Mouse (Mus musculus): ENCODE results near the gene Arhgef1.
A peak's percentile ranks its signal among the peaks of the same experiment; 100 is the strongest.

The Arhgef1 gene

GRCm38 (mm10) chr7:24944257-24944950, 41.7 kb downstream of the Arhgef1 start, which contains the start of gene Gm4881:
Gene Gm4881, minus strand, starts transcription at chr7:24944494.
- DNase-seq (ENCODE audit: low read depth, low spot score): no peak

DNA sequence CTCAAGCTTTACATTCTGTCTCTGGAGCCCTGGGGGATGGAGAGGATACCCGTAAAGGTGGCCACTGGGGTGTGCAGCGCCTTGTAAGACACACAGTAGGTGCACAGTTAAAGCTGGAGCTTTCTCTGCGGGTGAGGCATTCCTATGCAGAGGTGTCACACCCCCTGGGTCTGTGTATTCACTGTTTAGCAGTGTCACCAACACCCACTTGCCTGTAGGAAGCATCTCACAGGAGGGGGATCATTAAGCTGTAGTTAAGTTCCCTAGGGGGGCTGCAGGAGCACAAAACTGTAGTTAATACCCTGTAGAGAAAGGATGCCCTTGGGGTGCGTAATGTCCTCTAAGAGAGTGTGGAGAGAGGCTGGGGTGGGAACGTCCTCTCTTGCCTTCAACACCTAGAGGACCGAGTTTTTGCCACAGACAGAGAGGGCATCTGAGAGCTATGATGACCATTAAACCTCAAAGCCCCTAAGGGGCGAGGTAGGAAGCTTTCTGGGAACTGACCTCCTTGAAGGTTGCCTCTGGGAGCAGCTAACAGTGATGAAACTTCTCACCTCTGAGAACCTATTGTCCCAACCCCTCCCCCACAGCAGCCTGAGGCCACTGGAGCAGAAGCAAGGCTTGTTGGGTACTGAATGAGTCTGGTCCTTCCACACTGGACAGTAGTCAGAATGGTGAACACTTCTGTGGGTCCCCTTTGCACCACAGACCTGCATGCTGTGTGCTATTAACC, 44.8 kb downstream of the Arhgef1 start:
- no peak for DNase-seq (ENCODE audit: low read depth, low spot score)

GRCm38 (mm10) chr7:24948774-24949173, 46.1 kb downstream of the Arhgef1 start:
- no peak for DNase-seq (ENCODE audit: low read depth, low spot score)

DNA sequence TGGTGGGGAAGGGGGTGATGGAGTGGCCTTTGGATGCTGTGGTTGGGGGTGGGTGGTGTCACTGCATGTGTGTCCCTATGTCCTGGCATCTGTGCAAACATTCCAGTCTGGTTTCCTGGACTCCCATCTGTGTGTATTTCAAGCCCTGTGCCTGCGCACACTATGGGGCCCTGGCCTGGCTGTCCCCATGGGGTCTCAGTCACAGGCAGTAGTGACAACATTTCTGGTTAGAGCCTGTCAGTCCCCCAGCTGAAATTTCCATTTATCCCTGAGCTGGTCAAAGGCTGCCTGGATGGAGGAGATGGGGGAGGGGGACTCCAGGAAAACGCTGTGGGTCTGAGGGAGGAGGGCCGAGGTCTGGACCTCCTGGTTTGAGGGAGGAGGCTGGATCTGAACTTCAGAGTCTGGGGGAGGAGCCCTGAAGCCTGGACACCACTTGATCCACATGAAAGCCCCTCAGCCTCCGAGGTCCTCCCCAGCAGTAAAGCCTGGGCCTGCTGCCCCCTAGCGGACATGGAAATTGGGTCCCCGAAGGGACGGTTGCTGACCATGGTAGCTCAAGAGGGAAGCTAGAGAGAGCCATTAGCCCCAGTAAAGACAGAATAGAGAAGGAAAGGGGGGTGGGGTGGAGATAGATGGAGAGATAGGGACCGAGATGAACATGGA, 47.4 kb downstream of the Arhgef1 start:
- peak; percentile 60 for DNase-seq (ENCODE audit: low read depth, low spot score)

DNA sequence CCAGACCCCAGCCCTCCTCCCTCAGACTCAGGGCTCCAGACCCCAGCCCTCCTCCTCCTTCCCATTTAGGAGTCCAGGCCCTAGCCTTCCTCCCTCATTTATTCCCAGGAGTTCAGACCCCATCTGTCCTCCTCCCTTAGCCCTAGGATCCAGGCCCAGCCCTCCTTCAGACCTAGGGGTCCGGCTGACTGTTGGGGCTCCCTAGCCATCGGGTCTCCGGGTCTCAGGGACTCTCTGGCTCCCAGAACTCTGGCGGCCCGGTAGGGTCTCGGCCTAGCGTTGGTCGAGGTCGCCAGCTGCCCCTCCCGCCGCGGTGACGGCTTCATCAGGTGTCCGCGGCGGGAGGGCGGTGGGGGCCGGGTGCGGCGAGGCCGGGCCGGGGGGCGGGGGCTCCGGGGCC, 51.3 kb downstream of the Arhgef1 start:
- DNase-seq (ENCODE audit: low read depth, low spot score): no peak

DNA sequence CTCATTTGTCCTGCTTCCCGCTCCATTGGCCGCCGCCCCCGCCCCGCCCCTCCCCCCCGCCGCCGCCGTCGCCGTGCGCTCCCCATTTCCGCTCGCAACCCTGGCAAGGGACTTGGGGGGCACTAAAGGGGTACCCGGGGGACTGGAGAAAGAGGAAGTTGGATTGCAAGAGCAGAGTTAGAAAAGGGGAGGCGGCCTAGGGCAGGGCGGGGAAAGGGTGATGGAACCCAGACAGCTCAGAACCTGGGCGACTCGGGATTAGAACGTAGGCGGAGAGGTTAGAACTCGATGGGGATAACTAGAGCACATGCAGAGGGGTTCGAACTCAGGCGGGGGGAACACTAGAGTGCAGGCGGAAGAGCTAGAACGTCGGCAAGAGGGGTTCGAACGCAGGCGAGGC, 51.7 kb downstream of the Arhgef1 start:
- DNase-seq (ENCODE audit: low read depth, low spot score): no peak

DNA sequence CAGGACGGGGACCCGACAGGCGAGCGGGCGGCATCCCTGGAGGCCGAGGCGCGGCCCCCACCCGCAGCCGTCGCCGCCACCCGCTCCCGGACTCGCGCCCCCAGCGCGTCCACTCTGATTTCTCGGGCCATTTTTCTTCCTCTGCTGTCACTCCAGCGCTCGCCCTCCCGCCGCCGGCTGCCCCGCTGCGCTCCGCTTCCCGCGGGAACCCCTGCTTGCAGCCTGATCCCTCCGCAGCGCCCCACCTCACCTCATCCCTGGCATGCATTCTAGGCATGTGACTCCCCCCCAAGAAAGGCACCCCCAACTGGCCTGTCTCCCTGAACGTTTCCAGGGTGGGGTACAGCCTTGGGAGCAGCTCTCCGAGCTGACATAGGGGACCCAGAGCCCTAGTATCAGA, 52.5 kb downstream of the Arhgef1 start:
- no peak for DNase-seq (ENCODE audit: low read depth, low spot score)

DNA sequence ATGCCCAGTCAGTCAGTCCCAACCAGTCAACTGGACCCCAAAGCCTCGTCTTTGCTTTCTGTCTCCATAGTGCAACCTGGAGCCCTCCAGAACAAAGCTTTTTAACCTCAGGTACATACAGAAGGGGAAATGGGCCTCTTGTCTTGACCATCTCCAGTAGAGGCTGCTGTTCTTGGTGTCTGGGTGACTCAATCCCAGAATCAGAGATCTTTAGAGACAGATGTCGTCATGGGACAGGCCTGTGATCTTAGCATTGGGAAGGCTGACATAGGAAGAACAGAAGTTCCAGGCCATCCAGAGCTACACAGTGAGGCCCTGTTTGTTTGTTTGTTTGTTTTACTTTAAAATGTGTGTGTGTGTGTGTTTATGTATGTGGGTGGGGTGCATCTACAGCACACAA, 61.6 kb downstream of the Arhgef1 start:
- DNase-seq (ENCODE audit: low read depth, low spot score): no peak

- peak; percentile 82 for DNase-seq (ENCODE audit: low read depth, low spot score)
These were observed 62.3 kb downstream of the Arhgef1 start for GRCm38 (mm10) chr7:24964897-24965535.

- DNase-seq (ENCODE audit: low read depth, low spot score): no peak
These were observed 65.3 kb downstream of the Arhgef1 start for GRCm38 (mm10) chr7:24967966-24968365.

- peak; percentile 22 for DNase-seq (ENCODE audit: low read depth, low spot score)
These were observed 65.8 kb downstream of the Arhgef1 start for GRCm38 (mm10) chr7:24968463-24968862.

DNA sequence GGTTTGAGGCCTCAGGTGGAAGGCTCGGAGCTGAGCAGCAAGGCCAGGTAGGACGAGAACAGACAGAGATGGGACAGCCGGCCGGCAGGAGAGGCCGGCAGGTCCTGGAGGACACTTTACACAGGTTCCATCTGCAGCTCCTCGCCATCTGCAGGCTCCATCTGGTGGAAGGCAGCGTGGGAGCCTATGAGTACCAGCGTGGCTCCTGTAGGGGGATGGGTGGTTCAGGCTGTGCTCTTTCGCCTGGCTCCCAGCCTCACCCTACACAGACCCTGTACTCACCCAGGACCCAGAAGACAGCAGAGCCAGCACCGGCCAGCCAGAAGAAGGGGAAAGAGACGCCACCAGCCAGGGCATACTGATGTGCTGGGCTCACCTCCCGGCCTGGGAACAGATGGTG, 67.1 kb downstream of the Arhgef1 start:
- no peak for DNase-seq (ENCODE audit: low read depth, low spot score)

GRCm38 (mm10) chr7:24970341-24970740, 67.6 kb downstream of the Arhgef1 start:
- no peak for DNase-seq (ENCODE audit: low read depth, low spot score)

DNA sequence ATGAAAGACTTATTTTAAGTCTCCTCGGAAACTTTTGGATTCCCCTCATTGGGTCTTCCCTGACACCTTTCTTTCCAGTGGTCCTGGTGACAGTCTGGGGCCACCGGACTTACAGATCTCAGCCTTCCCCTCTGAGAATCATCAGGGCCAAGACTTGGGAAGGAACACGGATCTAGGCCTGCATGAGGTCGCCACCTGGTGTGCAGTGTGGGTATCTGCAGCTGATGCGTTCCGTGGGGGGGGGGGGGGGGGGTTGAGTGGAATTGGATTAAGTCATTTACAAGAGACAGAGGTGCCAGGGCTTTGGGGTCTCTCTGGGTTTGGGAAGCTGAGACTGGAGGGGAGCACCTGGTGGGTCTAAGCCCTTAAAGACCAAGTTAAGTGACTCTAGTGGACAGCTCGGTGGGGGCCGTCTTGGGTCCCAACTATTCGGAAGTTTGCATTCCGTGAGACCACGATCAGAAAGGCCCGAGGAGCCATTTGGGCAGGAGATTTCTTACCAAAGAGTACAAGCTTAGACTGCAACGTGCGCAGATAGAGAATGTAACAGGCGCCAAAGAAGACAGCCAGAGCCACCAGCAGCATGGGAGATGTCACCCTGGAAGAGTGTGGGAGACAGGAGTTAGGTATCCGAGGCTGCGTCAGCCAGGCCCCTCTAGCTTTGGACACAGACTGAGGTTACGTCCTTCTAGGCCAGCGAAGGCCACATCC, 68.7 kb downstream of the Arhgef1 start:
- peak; percentile 73 for DNase-seq (ENCODE audit: low read depth, low spot score)

- DNase-seq (ENCODE audit: low read depth, low spot score): peak; percentile 93
These were observed 69.5 kb downstream of the Arhgef1 start, which contains the start of gene Rabac1 for GRCm38 (mm10) chr7:24971972-24972893. Gene Rabac1, minus strand, starts transcription at chr7:24972754.

- DNase-seq (ENCODE audit: low read depth, low spot score): no peak
These were observed 70.5 kb downstream of the Arhgef1 start for GRCm38 (mm10) chr7:24973208-24973607.

DNA sequence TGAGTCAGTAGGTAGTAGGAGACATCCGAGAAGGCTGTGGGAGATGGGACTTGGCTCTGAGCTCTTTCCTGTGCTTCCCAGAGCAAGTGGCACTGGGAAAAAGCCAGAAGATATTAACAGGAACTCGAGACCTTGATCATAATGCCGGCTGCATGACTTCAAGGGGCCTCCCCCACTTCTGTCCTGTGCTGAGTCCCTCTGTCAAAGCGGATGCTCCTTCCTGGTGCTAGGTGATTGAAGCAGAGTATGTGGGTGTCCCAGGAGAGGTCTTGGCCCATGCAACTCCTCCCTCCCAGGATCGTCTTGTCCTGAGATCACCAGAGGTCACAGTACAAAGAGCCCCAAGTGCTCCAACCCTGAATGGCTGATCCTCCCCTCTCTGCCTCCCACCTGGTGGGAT, 71.2 kb downstream of the Arhgef1 start:
- DNase-seq (ENCODE audit: low read depth, low spot score): no peak

DNA sequence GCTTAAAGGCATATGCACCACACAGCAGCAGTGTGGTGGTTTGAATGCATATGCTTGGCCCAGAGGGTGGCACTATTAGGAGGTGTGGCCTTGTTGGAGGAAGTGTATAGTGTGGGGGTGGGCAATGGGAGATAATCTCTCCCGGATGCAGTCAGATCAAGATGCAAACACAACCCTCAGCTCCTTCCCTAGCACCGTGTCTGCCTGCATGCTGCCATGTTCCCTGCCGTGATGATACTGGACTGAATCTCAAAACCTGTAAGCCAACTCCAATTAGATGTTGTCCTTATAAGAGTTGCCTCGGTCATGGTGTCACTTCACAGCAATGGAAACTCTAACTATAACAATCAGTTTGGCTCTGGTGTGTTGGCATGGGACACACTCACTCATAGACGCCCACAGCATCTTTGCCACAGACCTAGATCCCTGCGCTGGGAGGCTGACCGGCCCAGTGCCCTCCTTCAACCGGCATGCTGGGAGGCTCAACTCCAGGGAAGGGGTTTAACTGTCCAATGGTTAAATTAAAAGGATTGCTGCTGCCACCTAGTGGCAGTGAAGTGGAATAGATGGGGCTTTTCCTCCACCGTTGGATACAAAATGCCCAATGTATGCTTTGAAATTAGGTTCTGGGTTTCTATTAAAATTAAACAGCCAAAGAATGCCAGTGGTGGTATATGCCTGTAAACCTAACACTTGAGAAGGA, 72.3 kb downstream of the Arhgef1 start:
- peak; percentile 61 for DNase-seq (ENCODE audit: low read depth, low spot score)

Measured in 3T3-L1 (cell line).